Mouse (Mus musculus) left cerebral cortex, postnatal 36 days (tissue): ENCODE measurements at regions not wholly inside any gene's neighbourhood (a gene's known extent, or its start where the extent isn't known, plus 50 kb on each side); places are given as distances from the start of the nearest gene placed in this dataset.

Experiments
- DNase-seq, 2 experiments: peaks; one replicate each; pipeline ENCODE4 v3.0.0; 2021 to 2022; ENCODE audit warnings: low spot score in 2 of 2, mixed read lengths in 1 of 2
- intact Hi-C: fragments of 180-260 bp; cut with DNase I; formaldehyde crosslinking; loops from one replicate; pipeline ENCODE4 v1.15.1; 2025

GRCm38 (mm10) chr7:136767231-136767630 lies 127.2 kb upstream of the Mgmt start:
- intact Hi-C loops = no loop called here
- no peak for DNase-seq

DNA sequence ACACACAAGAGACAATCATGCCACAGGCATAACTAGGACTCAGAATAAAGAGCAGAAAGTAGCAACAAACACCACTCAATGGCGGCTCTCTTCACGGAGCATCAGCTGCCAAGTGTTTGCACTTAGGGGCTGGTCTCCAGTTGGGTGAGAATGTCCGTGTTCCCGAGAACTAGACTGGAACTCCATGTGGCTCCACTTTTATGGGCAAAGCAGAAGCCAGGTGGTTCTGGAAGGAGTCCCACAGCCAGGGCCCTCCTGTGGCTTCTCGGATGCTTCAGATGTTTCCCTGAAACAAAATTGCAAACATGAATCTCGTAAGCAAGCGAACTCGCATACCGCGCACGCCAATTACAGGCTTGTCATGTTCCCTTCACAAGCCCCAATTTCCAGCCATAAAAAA lies 113.7 kb upstream of the Mgmt start:
- intact Hi-C loops = no loop called here
- DNase-seq = no peak

DNA sequence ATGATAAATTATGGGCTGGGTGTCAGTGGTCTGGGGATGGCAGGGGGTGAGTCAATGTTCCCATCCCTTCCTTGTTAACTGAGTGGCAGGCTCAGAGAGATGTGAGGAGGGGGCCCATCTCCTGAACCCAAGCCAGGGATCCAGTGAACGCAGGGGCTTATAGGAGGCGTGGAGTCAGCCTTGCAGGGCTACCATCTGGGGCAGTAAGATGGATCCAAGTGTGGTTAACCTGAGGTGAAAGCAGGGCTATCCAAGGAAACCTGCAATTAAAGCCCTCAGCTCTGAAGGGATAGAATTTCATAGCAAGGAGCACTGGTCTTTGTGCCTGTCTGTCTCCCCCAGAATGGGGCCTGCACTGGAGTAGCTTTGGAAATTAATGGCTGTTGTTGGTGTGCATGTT lies 103.3 kb upstream of the Mgmt start:
- DNase-seq = no peak
- intact Hi-C loops = no loop called here

DNA sequence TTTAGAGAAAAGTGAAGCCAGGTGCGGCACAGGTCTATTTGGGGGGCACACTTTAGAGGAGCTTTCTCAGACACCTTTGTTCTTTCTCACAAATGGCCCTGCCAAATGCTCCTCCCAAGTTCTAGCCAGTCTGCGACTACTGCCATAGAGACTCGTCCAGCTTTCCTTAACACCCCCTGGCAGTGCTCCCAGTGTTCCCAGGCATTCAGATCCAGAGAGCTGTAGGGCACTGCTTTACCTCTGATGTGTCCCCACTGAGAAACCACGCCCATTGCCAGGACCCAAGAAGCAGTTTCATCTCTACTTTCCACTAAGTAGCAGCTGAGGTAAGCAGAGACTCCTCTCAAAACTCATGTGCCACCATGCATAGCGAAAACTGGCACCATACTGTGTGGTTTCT lies 102.3 kb upstream of the Mgmt start:
- no peak for DNase-seq
- intact Hi-C loops = no loop called here

DNA sequence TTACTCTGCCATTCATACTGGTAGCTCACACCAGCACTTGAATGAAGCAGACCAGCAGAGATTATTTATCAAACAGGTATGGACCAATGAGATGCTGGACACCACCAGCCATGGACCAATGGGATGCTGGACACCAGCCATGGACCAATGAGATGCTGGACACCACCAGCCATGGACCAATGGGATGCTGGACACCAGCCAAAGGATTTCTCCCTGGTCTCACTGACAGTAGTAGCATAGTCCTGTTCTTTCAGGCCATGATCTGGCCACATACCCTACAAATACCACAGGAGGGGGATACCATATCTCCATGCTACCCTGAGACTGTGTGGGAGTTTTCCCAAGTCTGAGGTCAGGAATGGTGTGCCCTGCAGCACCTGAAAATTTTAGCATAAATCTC lies 98.0 kb upstream of the Mgmt start:
- DNase-seq = no peak
- intact Hi-C loops = no loop called here

GRCm38 (mm10) chr7:136797780-136798435 lies 96.5 kb upstream of the Mgmt start:
- intact Hi-C loops = no loop called here
- DNase-seq = no peak

DNA sequence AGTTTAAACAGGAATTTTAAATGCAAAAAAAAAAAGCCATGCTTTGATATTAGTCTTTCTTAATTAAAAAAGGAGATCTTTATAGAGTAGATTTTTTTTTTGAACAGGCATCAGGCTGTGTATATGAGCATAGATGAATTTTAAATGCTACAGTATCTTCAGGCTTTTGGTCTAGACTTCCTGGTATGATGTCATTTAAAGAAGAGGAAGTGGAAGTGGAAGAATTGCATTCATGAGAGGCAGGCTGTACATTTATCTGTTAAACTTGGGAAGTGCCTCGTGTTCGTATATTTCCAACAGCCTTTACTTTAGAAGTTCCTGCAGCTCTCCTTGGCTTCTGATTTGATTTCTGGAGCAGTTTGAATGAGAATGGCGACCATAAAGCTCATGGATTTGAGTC lies 95.8 kb upstream of the Mgmt start:
- DNase-seq = no peak

DNA sequence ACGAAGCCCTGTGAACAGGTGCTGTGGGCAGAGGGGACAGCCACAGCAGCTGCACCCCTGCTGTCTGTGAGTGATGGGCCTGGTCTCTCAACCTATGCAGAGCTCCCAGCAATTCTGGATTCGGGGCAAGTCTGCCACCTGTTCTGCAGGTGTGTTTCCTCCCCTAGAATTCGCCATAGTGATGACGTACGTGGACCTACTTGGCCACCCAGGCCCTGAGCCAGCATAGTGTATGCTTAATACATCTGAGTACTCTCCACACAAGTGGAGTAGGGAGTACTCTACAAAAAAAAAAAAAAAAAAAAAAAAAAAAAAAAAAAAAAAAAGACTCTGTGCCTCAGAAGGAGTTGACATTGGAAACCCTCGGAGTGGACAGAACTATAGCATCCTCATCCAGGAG lies 87.3 kb upstream of the Mgmt start:
- intact Hi-C loops = no loop called here

More for the DNA sequence above, 95.8 kb upstream of the Mgmt start:
- intact Hi-C loops = no loop called here

GRCm38 (mm10) chr7:136807968-136808367 lies 86.4 kb upstream of the Mgmt start:
- intact Hi-C loops = no loop called here

More for the DNA sequence above, 87.3 kb upstream of the Mgmt start:
- DNase-seq = no peak

DNA sequence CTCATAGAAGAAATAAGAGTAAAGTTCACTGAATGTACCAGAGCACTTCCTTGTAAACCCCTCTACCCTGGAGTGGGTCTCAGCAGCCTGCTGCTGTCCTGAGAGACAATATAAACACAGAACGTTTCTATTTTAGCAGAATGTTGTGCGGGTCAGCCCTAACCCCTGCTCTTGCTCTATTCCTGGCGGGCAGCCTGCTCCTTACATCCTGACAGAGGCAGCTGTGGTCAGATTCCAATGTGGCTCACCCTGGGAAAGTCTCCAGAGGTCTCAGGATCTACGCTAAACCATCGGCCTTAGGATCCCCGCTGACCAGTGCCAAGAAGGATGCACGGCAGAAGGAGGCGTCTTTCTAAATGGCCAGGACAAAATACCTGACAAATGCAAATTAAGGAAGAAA lies 84.8 kb upstream of the Mgmt start:
- intact Hi-C loops = no loop called here
- DNase-seq = no peak

More at GRCm38 (mm10) chr7:136807968-136808367, 86.4 kb upstream of the Mgmt start:
- DNase-seq = no peak

DNA sequence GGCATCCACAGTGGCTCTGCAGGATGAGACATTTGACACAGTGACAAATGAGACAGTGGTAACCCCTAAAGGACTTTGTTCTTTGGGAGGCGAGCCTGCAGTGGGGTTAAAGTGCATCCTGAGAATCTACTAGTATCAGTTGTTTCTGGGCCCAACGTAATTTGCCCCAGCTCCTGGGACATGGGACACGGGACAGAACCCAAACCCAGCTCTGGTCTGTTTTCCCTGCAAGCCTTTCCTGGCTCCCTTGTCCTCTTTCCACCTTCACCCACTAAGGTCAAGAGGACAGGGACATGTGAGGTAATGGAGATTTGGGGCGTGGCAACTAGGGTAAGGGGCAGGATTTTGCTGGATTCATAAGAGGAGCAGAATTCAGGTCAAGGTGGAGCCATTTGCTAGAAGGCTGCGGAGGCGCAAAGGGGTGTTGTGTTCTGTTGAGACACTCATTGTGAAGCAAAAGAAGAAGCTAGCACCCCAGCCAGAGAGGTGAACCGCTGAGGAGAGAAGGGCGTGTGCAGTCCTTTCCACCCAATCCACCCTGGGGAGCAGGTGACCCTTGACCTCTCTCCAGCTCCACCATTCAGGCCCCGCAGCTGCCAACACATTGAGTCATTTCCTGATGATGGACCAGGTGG lies 80.6 kb upstream of the Mgmt start:
- intact Hi-C loops = no loop called here
- DNase-seq = no peak

- DNase-seq = no peak
- intact Hi-C loops = no loop called here
Observed at GRCm38 (mm10) chr7:136814751-136815150, 79.7 kb upstream of the Mgmt start.

- intact Hi-C loops = loop anchor here (10.0 kb wide), 1 partner anchor 495 kb away; the partner anchor contains the start of gene Ebf3
Observed at GRCm38 (mm10) chr7:136820291-136820690, 74.1 kb upstream of the Mgmt start.

GRCm38 (mm10) chr7:136825647-136826046 lies 68.8 kb upstream of the Mgmt start:
- intact Hi-C loops = loop anchor here (10.0 kb wide), 1 partner anchor 489 kb away; the partner anchor contains the start of gene Ebf3
- no peak for DNase-seq

More at GRCm38 (mm10) chr7:136820291-136820690, 74.1 kb upstream of the Mgmt start:
- no peak for DNase-seq

- intact Hi-C loops = loop anchor here (10.0 kb wide), 1 partner anchor 485 kb away; the partner anchor contains the start of gene Ebf3
- DNase-seq = no peak
Observed at GRCm38 (mm10) chr7:136829621-136830313, 64.6 kb upstream of the Mgmt start.

DNA sequence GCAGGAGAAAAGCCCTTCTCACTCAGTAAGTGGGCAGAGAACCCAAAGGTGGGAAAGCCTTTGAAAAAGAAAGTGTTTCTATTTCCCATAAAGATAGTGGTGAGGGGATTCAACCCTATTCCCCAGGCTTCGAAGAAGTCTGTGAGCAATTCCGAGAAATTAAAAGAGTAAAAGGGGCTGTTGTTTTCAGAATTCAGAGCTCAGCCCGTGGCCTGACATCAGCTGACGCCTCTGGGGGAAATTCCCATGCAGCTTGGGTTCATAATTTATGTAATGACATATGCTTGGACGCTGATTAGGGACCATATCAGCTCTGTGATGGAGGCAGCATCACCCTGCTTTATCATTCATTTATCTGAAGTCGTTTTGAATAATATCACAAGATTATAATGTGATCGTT lies 62.0 kb upstream of the Mgmt start:
- intact Hi-C loops = no loop called here
- DNase-seq = no peak

GRCm38 (mm10) chr7:136838971-136839370 lies 55.4 kb upstream of the Mgmt start:
- intact Hi-C loops = no loop called here
- no peak for DNase-seq

DNA sequence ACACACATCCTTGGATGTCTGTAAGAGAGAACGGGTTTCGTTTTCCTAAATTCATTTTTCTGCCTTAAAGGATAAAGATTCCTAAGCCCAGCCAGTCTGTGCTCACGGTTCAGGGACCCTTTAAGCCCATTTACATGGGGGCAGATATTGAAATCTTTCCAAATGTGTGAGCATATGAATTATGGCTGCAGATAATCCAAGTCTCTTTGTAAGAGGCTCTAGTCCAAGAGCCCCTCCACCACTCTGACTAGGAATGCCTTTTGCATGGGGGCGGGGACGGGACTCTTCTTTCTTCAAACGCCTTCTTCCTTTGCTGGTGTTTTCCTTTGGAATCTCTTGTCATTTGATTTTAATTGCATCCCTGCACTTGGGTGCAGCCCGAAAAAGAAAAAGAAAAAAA lies 54.2 kb upstream of the Mgmt start:
- DNase-seq = no peak
- intact Hi-C loops = no loop called here

DNA sequence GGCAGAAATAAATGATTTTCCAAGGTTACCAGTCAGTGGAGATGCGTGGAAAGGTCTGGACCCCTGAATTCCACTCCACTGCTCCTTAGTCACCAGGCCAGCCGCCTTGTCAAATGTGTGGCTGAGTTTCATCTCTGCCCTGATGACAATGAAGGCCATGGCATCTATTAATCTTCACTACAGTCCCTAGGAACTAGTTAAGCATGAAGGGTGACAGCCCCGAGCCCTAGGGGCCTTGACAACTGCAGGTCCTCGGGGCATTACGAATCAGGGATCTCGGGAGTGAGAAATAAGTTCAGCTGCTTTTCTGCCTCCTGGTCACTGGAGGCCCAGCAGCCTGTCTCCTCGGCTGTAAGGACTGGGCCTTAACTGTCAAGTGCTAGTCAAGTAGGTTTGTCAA lies 51.7 kb upstream of the Mgmt start:
- intact Hi-C loops = no loop called here

DNA sequence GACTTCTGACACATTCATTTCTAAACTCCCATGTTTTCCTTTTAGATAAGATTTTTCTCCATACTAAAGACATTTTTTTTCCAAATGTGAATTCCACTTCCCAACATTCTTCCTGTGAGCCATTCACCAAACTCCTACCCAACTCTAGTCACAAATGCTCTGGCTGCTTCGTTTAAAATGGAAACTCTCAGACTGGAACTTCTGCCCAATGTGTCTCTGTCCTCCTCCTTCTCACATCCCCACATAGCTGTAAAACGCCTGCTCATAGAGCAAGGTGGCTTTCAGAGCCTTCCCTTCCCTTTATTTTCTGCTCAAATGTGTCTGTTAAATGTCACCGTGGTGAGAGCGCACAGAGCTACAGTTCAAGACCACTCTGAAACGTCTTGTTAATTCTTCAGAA lies 50.1 kb upstream of the Mgmt start:
- intact Hi-C loops = no loop called here
- no peak for DNase-seq

More for the DNA sequence above, 51.7 kb upstream of the Mgmt start:
- DNase-seq = no peak
